Mouse (Mus musculus): ENCODE measurements around the gene N4bp2l2.
"Not testable (repeated sequence)": the region's sequence is repeated elsewhere in the genome, so short reads cannot be mapped to it uniquely, and the experiment has no call there.

The N4bp2l2 gene

DNA sequence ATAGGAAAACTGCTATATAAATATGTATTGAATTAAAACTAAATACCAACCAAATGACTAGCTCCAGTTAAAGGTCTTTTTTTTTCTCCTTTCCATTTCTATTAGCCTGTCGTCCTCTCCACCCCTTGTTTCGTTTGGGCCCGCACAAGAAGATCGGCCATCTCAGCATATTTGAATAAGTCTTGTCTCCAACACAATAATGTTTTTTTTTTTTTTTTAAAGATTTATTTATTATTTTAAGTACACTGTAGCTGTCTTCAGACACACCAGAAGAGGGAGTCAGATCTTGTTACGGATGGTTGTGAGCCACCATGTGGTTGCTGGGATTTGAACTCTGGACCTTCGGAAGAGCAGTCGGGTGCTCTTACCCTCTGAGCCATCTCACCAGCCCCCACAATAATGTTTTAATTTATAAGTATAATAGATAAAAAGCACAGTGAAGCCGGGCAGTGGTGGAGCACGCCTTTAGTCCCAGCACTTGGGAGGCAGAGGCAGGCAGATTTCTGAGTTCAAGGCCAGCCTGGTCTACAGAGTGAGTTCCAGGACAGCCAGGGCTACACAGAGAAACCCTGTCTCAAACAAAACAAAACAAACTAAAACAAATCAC is at the start of gene N4bp2l2:
TSS of gene N4bp2l2 (minus strand) at position 51 of the 607 bp plus-strand sequence.
- DNase-seq (ENCODE audit: low spot score): not testable (repeated sequence)

DNA sequence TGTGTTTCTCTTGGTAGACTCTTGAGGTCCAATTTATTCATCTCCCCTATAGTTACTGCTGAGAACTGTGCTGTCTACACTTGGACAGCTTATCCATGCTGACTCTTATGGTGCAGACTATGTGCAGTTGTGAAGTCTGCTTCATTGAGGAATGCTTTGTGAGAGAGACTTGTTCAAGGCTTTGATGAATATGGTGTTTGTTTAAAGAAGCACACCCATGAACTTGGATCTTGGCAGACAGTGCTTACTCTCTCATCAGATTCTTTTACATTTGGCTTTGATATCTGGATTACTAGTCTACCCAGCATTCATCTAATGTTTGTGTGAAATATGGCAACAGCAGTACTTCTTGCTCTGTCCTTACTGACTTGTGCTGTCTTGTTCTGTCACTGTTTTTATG is 47.4 kb upstream of the N4bp2l2 start:
- no peak for DNase-seq (ENCODE audit: low spot score)

DNA sequence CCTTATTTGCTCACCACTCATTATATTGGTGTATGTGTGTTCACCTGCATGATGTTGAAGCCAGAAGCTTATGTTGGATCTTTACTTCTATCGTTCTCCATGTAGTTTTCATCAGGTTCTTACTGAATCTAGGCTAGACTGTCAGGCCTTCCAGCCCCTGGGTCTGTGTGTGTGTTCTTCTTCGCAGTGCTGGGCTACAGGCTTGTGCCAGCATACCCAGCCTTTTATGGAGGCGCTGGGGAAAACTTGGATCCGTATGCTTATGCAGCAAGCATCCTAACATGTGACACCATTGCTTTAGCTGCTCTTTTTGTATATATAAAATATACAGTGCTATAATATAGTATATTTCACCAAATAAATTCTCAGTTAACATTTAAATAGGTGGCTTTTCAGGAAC is 45.5 kb upstream of the N4bp2l2 start:
- no peak for DNase-seq (ENCODE audit: low spot score)

DNA sequence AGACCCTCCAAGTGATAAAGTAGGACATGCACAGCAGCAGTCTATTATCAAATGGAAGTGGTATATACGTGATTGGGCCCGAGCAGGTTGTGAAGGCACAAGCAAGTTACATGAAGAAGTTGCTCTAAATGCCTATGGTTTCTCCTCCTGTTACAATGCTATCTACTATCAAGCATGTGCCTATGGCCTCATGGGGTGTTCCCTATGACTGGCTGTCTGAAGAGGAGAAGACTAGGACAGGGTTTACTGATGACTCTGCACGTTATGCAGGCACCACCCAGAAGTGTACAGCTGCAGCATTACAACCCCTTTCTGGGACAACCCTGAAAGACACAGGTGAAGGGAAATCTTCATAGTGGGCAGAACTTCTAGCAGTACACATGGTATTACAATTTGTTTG is 41.2 kb upstream of the N4bp2l2 start:
- DNase-seq (ENCODE audit: low spot score): peak; percentile 31

DNA sequence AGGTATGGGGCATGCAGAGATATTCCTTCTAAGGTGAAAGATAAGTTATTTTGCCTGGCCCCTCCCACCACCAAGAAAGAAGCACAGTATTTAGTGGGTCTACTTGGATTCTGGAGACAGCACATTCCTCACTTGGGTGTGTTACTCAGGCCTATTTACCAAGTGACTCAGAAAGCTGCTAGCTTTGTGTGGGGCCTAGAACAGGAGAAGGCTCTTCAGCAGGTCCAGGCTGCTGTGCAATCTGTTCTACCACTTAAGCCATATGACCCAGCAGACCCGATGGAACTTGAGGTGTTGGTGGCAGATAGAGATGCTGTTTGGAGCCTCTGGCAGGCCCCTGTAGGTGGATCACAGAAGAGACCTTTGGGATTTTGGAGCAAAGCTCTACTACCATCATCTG is 40.7 kb upstream of the N4bp2l2 start:
- DNase-seq (ENCODE audit: low spot score): not testable (repeated sequence)

DNA sequence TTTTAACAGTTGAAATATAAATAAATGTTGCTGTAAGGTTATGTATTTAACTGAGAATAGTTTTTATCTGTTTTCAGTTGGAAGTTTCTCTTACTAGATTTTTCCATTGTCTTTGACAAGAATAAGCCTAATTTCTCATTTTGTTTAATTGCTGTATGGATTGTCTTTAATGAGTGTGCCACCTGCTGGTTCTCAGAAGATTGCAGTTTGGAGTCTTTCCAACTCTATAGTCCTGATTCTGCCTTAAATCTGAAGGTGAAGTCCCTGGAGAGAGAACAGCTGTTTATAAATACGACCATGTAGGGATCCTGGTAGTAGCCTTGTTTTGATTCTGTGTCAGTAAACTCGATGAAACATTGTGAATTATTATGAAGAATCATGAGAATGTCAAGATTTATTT is 36.7 kb upstream of the N4bp2l2 start:
- peak; percentile 30 for DNase-seq (ENCODE audit: low spot score)

DNA sequence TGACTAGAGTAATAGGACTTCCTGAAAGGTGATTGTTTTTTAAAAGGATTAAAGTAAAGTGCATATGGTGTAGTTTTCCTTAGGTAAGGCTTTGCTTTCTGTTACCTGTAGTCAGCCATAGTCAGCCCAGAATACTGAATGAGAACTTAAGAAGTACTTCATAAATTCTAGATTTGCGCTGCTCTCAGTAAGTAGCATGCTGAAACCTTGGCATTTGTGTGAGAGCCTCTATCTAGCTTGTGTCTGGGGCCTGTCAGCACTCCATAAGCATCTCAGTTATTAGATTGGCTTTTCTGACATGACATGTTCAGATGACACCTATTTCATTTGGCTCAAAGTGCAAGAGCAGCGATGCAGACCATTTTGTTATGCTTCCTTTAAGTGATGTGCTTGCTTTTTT is 27.3 kb upstream of the N4bp2l2 start:
- no peak for DNase-seq (ENCODE audit: low spot score)

DNA sequence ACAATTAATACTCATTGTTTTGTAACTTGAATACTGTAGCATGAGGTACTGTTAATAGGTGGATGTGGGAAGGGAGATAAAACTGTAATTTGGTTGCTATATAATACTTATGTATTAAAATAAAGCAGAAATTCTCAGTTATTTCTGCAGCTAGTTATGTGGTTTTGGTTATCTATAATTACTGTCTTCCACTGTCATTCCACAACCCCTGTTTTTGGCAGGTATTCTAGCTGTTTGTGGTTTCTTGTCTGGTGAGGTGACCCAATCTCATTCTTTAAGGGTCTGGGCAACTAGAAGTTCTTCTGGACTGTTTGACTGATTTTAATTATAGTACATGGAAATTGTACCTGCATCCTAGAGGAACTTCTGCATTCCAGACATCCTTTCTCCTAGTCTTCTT is 24.7 kb upstream of the N4bp2l2 start:
- DNase-seq (ENCODE audit: low spot score): no peak

DNA sequence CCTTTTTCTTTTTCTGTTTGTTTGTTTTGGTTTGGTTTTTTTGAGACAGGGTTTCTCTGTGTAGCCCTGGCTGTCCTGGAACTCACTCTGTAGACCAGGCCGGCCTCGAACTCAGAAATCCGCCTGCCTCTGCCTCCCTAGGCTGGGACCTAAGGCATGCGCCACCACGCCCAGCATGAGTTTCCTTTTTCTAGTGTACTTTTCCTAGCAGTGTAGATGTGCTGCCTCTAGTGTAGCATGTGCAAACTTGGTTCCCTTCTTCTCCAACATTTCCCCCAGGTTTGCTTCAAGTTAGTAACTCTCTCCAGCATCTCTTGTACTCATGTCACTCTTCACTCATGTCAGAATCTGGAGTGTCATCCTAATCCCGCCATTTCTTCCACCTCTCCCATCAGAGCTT is 16.9 kb upstream of the N4bp2l2 start:
- not testable (repeated sequence) for DNase-seq (ENCODE audit: low spot score)

DNA sequence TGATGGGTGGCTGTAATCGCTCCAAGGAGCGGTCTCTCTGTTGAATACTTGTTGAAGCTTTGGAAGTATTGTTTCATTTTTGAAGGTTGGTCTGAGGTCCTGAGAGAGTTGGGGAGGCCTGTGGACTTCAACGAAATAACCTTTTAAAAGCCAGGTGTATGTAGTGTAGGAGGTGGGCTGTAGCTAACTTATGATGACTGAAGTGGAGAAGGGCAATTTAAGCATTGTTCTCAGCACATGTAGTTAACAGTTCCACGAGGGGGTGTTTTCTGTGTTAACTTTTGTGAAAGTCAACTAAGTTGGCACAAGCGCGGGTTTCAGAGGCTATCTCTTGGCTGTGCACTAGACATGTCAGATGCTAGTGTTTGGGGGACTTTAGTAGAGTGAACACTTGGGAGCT is 8.9 kb upstream of the N4bp2l2 start:
- peak; percentile 17 for DNase-seq (ENCODE audit: low spot score)

DNA sequence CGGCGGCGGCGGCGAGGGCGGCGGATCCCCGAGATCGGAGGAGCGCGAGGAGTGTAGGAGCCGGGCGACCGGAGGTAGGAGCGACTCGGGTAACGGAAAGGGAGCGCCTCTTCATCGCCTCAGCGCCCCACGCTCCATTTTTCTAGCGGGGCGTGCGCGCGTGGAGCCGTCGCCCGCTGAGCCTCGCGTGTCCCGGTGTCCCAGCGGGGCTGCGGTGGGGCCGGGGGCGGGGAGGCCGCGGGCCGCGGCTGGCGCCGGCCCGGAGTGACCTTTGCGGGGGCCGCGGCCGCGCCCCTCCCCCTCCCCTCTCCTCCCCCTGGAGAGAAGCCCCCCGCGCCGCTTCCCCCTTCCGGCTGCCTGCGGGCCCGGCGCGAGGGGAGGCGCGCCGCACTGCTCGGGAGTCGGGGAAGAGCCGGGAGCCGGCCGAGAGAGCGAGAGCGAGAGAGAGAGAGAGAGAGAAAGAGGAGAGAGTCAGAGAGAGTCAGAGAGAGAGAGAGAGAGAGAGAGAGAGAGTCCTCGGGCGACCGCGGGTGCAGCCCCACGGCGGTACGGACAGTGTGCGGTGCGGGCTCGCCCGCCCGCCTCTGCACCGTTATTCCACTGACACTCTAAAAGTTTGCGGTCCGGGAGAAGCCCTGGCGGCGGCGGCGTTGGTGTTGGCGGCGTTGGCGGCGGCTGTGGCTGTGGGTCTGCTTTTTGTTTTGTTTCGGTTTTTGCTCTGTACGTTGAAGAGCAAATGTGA is 8.1 kb upstream of the N4bp2l2 start:
- peak; percentile 28 for DNase-seq (ENCODE audit: low spot score)

DNA sequence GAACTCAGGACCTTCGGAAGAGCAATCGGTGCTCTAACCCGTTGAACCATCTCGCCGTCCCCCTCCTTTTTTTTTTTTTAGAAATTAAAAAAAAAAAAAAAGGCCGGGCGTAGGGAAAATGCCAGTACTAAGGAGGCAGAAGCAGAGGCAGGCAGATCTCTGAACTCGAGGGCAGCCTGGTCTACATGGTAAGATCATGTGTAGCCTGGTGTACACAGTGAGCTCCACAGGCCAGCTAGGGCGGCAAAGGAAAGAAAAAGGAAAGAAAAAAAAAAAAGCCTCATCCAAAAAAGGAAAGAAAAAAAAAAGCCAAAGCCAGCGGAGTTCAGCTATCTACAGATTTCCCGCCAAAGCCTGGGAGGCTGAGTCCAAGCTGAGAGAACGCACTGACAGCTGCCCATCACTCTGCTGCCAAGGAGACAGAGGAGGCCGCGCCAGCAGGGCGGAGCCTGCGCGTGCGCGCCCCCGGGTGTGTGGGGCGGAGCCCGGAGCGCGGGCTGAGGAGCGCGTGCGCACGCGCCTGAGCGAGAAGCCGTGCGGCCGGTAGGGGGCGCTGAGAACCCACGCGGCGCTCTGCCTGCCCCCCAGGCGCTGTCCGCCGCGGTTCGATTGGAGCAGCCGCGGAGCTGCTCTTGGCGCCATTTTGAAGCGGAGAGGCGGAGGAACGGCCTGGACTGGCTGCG is 7.3 kb upstream of the N4bp2l2 start, which contains the start of gene Pds5b:
TSS of gene Pds5b (plus strand) at position 587 of the 683 bp plus-strand sequence.
- peak; percentile 95 for DNase-seq (ENCODE audit: low spot score)

DNA sequence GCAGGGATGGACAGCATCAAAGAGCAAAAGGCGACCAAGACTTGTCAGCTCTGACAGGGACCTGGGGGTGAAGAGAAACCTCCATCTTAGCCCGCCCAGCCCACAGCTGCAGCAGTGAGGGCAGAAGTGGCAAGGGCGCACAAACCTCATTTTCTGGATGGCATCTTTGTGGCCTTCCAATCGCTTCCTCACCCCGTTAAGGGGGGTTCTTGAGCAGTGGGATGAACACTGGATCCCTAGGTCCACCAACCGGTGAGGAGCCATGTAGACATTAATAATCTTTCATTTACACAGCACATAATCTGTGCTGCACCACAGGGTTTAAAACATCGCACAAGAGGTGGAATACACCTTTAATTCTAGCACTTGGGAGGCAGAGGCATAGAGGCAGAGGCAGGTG is 6.4 kb upstream of the N4bp2l2 start:
- no peak for DNase-seq (ENCODE audit: low spot score)

DNA sequence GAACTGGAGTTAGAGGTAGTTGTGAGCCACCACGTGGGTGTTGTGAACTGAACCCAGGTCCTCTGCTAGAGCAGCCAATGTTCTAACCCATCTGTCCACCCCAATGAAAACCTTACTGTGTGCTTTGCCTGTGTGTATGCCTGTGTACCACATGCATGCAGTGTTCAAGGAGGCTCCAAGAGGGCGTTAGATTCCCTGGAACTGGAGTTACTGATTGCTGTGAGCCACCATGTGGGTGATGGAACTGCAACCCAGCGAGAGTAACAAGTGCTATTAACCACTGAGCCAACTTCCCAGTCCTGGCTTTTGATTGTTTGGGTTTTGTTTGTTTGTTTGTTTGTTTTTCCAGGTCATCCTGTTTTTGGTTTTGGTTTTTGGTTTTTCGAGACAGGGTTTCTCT is 2.7 kb upstream of the N4bp2l2 start:
- no peak for DNase-seq (ENCODE audit: low spot score)

DNA sequence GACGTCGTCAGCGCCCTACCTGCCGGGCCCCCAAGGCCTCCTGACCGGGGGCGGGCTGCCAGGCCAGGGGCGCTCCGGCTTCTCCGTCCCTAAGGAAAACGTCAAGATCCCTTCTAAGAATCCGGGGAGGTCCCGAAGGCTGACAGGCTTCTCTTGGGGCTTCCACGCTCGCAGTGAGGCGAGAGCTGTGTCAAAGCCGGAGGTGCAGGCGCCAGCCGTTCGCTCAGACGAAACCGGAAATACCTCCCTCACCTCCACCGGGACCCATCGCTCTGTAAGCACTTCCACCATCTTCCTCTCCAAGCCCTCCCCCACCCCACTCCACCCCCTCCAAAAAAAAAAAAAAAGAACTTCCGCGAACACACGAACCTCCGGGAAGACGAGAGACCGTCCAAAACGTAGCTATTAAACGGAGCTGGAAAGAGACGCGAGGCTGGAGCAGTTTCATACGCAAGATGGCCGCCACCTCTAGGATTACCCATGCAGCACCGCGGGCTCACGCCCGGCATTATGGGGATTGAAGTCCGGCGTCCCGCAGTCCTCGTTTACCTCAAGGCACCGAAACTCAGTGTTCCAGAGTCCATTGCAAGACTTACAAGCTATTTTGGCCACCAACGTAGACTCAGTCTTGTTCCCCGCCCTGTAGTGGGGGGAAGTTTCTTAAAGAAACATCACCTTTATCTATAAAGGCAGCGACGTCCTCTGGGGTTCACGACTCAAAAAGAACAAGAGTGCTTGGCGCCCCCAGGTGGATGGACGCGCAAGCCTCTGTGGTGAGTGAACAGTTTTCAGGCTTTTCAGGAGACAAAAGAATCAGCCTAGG is 640 bp downstream of the N4bp2l2 start:
- DNase-seq (ENCODE audit: low spot score): peak; percentile 96

DNA sequence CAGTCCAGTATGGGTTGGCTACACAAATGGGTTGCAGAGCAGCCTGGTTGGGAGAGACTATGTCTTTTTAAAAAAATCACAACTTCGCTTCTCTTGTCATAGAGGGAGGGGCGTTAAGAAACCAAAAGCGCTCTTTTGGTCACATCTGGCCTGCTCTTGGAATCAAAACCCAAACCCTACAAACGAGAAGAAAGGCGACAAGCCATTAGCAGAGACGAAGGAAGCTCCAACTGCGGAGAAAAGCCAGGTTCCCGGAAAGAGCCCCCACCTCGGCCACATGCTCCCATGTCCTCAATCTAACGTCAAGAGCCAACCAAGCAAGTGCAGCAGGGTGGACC is 1.2 kb downstream of the N4bp2l2 start:
- DNase-seq (ENCODE audit: low spot score): no peak

DNA sequence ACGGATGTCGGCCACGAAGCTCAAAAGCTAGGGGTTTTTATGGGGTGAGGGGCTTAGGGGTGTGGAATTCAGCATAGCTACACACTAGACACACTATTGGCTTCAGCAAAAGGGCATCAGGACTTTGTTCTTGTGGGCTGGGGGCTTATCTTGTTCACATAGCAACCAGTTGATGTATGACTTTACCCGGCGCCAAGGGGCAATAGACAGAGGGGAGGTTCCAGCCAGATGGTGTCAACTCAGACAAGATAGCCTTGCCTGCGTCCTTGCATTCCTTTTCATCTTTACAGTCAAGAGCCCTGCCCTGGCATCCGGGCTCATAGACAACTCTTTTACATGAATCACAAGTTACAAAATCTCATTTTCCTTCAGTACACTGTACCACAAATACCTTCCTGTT is 2.1 kb downstream of the N4bp2l2 start:
- not testable (repeated sequence) for DNase-seq (ENCODE audit: low spot score)

DNA sequence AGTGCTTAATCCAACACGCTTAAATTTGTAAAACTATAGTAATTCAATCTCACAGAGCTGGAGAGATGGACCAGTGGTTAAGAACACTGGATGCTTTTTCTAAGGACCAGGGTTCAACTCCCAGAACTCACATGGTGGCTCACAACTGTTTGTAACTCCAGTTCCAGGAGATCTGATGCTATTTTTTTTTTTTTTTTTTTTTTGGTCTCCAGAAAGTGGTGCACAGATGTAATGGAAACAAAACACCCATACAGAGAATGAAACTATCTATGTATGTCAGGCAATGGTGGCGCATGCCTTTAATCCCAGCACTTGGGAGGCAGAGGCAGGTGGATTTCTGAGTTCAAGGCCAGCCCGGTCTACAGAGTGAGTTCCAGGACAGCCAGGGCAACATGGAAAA is 5.7 kb downstream of the N4bp2l2 start:
- not testable (repeated sequence) for DNase-seq (ENCODE audit: low spot score)

DNA sequence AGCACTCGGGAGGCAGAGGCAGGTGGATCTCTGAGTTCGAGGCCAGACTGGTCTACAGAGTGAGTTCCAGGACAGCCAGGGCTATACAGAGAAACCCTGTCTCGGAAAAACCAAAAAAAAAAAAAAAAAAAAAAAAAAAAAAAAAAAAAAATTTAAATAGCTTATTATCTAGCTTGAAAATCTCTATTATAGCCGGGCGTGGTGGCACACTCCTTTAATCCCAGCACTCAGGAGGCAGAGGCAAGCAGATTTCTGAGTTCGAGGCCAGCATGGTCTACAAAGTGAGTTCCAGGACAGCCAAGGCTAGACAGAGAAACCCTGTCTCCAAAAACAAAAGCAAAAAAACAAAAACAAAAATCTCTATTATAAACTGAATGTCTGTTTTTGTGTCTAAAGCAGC is 6.6 kb downstream of the N4bp2l2 start:
- not testable (repeated sequence) for DNase-seq (ENCODE audit: low spot score)

DNA sequence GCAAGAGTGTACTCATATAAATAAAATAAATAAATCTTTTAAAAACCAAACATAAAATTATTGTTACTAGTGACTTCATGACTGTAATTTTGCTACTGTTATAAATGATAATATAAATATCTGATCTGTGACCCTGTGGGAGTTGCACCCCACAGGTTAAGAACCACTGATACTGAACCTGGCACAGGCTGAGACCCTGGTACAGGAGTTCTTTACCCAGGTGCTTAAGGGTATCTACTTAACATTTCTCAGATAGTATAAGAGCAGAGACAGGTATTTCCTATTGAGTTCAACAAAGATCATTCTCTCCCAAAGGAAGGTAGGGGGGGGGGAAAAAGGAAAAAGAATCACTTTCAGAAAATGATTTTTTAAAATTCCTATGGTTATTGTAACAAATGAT is 11.4 kb downstream of the N4bp2l2 start:
- DNase-seq (ENCODE audit: low spot score): no peak

DNA sequence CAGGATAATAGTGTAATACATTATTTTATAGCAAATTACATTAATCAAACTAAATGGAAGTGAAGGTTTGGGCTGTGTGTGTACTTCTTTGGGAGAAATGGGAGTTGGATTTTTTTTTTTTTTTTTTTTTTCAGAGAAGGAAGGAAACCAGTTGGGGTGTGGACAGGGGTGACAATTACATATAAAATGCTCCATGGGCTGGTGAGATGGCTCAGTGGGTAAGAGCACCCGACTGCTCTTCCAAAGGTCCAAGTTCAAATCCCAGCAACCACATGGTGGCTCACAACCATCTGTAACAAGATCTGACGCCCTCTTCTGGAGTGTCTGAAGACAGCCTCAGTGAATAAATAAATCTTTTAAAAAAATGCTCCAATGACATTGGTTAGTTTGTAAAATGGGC is 13.4 kb downstream of the N4bp2l2 start:
- no peak for DNase-seq (ENCODE audit: low spot score)

DNA sequence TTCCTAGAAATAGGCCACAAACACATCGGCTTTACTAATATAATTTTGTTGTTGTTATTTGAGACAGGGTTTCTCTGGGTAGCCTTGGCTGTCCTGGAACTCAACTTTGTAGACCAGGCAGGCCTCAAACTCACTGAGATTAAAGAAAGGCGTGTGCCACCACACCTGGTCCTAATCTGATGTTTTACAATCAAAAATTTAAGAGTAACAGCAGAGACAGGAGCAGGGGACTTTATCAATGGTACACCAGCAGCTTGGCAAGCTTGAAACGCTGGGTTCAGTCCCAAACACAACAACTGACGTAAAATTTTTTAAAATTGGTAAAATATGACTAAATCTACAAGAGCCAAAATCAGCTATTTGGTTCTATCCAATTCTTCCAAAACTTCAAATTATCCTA is 21.1 kb downstream of the N4bp2l2 start:
- peak; percentile 38 for DNase-seq (ENCODE audit: low spot score)

All from c-Kit-positive CD71-positive TER-119-positive erythroid progenitor cells, embryonic 14.5 days (primary cell).